Mouse (Mus musculus) intestine, postnatal 0 days (tissue): ENCODE data around the gene Foxn2. TPM values are rescaled to one million over a fixed set of nuclear protein-coding genes. Genes with fewer than 3 reads are reported as not detected.

Experiments
- ATAC-seq: fragments of 200-750 bp; cut with Nextera tagmentation; 2 replicates; pipeline ENCODE4 v1.8.0; 2017; ENCODE audit warnings: mild to moderate bottlenecking, moderate TSS enrichment, moderate library complexity
- H3K27ac ChIP-seq: fragments of 300-500 bp; sonication (generic); 2 replicates; pipeline ENCODE4 v1.5.1; 2014; ENCODE audit warnings: mild to moderate bottlenecking, low read depth, low read length, moderate library complexity
- H3K27me3 ChIP-seq: fragments of 300-500 bp; sonication (generic); replicated peaks from 2 replicates; pipeline ENCODE4 v1.6.1; 2014; ENCODE audit warnings: low read length, mixed read lengths; ENCODE audit not compliant: control insufficient read depth, insufficient read depth
- H3K36me3 ChIP-seq: fragments of 300-500 bp; sonication (generic); 2 replicates; pipeline ENCODE4 v1.6.1; 2014; ENCODE audit warnings: mild to moderate bottlenecking, moderate library complexity; ENCODE audit not compliant: control insufficient read depth, insufficient read depth
- H3K4me1 ChIP-seq: fragments of 300-500 bp; sonication (generic); replicated peaks from 2 replicates; pipeline ENCODE4 v1.6.1; 2014; ENCODE audit warnings: antibody characterized with exemption, low read length, mixed read lengths; ENCODE audit not compliant: control insufficient read depth, insufficient read depth
- H3K4me2 ChIP-seq: fragments of 300-500 bp; sonication (generic); replicated peaks from 2 replicates; pipeline ENCODE4 v1.6.1; 2014; ENCODE audit warnings: low read depth, mild to moderate bottlenecking, moderate library complexity
- H3K4me3 ChIP-seq: fragments of 300-500 bp; sonication (generic); 2 replicates; pipeline ENCODE4 v1.5.1; 2014; ENCODE audit warnings: low read depth, low read length
- H3K9ac ChIP-seq: fragments of 300-500 bp; sonication (generic); 2 replicates; pipeline ENCODE4 v1.6.1; 2014; ENCODE audit warnings: mild to moderate bottlenecking, low read depth, low read length
- H3K9me3 ChIP-seq: fragments of 300-500 bp; sonication (generic); 2 replicates; pipeline ENCODE4 v1.6.1; 2016; ENCODE audit warnings: mixed run types; ENCODE audit not compliant: control insufficient read depth
- CTCF ChIP-seq: sonication (generic); IDR thresholded peaks from 2 replicates; pipeline ENCODE4 v1.5.1; 2016; ENCODE audit warnings: low read depth, mild to moderate bottlenecking, control low read depth, antibody characterized with exemption, moderate library complexity
- WGBS: fragments of 180-500 bp; shearing (Covaris S2); extraction: QIAGEN DNeasy Blood & Tissue Kit; methylation state at CpG from one replicate; pipeline ENCODE4 v1.1.7; 2014; 5-methylcytosine and 5-hydroxymethylcytosine counted together
- polyA plus RNA-seq: library from polyadenylated mRNA; unstranded; fragments of >200 nt; fragmentation: Nextera tagmentation; extraction: Ambion mirVana; gene quantifications from 2 replicates; pipeline ENCODE4 v1.2.1, GENCODE M21; 2015

Gene Foxn2
- polyA plus RNA-seq, 1 experiment from 2014 or later: 11.4 TPM

GRCm38 (mm10) chr17:88437391-88437790 is 3.1 kb upstream of the Foxn2 start:
- Histone ChIP-seq H3K4me3 (no peak overlapping the region), H3K27ac (peak overlapping the region; percentile 69; the same call in 1 of the 2 replicates), H3K4me1 (no peaks in the 10 kb centered on the region), H3K27me3 (no peaks in the 10 kb centered on the region), H3K36me3 (no peaks in the 10 kb centered on the region), H3K9me3 (no peaks in the 10 kb centered on the region), H3K4me2 (no peak overlapping the region), H3K9ac (no peak overlapping the region)
- WGBS: 66% methylated on average over 1 of the region's 1 CpGs
- no peak for TF ChIP-seq CTCF
- ATAC-seq: no peak

DNA sequence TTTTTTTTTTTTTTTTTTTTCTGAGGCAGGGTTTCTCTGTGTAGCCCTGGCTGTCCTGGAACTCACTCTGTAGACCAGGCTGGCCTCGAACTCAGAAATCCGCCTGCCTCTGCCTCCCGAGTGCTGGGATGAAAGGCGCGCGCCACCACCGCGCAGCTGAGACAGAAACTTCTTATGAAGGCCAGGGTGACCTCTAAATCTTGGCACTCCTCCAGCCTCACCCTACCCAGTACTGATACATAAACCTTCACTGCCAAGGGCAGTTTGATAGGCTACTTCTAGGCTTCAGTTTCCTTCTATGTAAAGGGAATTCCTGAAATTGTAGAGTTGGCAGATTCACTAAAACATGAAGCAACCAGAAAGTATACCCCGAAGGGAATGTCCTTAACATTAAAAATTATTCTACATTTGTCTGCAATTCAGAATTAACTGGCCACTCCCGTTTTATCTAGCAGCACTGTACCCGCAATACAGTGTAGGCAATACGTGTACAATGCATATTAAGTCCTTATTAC is 918 bp upstream of the Foxn2 start:
- H3K27ac ChIP-seq: peak overlapping the region; percentile 95
- peak overlapping the region; percentile 96 for H3K4me3 ChIP-seq
- H3K9me3 ChIP-seq: no peaks in the 10 kb centered on the region
- no peaks in the 10 kb centered on the region for H3K36me3 ChIP-seq
- H3K4me1 ChIP-seq: no peaks in the 10 kb centered on the region
- no peak for TF ChIP-seq CTCF
- H3K27me3 ChIP-seq: no peaks in the 10 kb centered on the region
- no peak for ATAC-seq
- H3K4me2 ChIP-seq: peak overlapping the region; percentile 82
- WGBS: 50% methylated on average over 12 of the region's 12 CpGs
- no peak overlapping the region for H3K9ac ChIP-seq

GRCm38 (mm10) chr17:88441001-88441431 is 505 bp downstream of the Foxn2 start:
- TF ChIP-seq CTCF: no peak
- WGBS: under 1% methylated on average over 47 of the region's 55 CpGs
- Histone ChIP-seq H3K9ac (peak overlapping the region; percentile 92), H3K36me3 (no peaks in the 10 kb centered on the region), H3K4me2 (peak overlapping the region; percentile 82), H3K4me1 (no peaks in the 10 kb centered on the region), H3K4me3 (peak overlapping the region; percentile 96), H3K27ac (peak overlapping the region; percentile 95), H3K9me3 (no peaks in the 10 kb centered on the region), H3K27me3 (no peaks in the 10 kb centered on the region)
- ATAC-seq: peak; percentile 17

DNA sequence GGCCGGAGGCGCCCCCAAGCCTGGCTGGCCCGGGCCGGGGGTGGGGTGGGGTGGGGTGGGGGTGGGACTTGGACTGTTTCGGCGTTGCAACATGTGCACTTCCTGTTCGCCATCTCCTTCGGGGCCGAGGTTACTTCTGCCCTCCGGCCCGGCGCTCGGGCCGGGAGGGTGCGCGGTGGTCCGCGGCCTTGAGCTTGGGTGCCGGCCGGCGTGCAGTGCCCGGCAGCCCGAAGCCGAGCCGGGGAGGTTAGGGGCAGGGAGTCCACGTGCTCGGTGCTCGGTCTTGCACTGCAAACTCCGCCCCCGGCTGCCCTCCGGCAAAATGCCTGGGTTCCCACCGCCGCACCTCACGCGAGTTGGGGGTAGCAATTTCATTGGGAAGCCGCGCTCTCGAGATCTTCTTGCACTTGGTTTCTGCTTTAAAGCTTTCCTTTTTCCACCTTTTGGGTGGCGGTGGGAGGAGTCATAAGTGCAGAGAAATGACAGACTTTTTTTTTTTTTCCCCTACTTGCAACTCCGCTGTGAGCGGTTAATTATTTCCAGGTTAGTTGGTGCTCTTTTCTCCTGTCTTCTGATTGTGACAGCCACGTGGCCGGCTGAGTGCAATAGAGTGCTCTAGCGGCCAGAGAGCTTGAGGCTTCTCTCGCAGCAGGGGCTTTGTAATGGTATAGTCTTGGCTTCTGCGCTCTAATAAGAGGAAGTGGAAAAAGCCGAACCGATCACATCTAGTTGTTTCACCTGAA is 1.1 kb downstream of the Foxn2 start:
- Histone ChIP-seq H3K27ac (peak overlapping the region; percentile 95), H3K27me3 (no peaks in the 10 kb centered on the region), H3K4me2 (peak overlapping the region; percentile 82), H3K4me1 (no peaks in the 10 kb centered on the region), H3K36me3 (no peaks in the 10 kb centered on the region), H3K9me3 (no peaks in the 10 kb centered on the region), H3K9ac (peak overlapping the region; percentile 92), H3K4me3 (peak overlapping the region; percentile 96)
- TF ChIP-seq CTCF: peak; percentile 26; the same call in 1 of the 2 replicates
- WGBS: under 1% methylated on average over 46 of the region's 48 CpGs
- ATAC-seq: peak; percentile 52

GRCm38 (mm10) chr17:88442661-88443060 is 2.1 kb downstream of the Foxn2 start:
- Histone ChIP-seq H3K27ac (no peak overlapping the region), H3K4me1 (no peaks in the 10 kb centered on the region), H3K36me3 (no peaks in the 10 kb centered on the region), H3K27me3 (no peaks in the 10 kb centered on the region), H3K9ac (peak overlapping the region; percentile 8; the same call in 1 of the 2 replicates), H3K4me2 (peak overlapping the region; percentile 40), H3K4me3 (peak overlapping the region; percentile 1; the same call in 1 of the 2 replicates), H3K9me3 (no peaks in the 10 kb centered on the region)
- ATAC-seq: no peak
- no peak for TF ChIP-seq CTCF
- WGBS: 43% methylated on average over 6 of the region's 6 CpGs

DNA sequence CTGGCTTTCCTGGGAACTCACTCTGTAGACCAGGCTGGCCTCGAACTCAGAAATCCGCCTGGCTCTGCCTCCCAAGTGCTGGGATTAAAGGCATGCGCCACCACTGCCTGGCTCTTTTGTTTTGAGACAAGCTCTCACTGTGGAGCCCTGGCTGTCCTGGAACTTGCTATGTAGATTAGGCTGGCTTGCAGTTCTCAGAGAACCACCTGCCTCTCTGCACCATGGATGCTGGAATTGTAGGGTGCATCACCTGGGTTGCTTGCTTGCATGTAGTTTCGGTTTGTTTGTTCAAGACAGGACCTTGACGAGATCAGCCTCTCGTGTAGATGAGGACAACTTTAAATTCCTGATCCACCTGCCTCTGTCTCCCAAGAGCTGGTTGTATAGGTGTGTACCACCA is 2.7 kb downstream of the Foxn2 start:
- no peaks in the 10 kb centered on the region for H3K27me3 ChIP-seq
- no peak for ATAC-seq
- H3K4me1 ChIP-seq: no peaks in the 10 kb centered on the region
- no peaks in the 10 kb centered on the region for H3K36me3 ChIP-seq
- no peaks in the 10 kb centered on the region for H3K9me3 ChIP-seq
- no peak overlapping the region for H3K27ac ChIP-seq
- no peak for TF ChIP-seq CTCF
- peak overlapping the region; percentile 40 for H3K4me2 ChIP-seq
- WGBS: 69% methylated on average over 6 of the region's 6 CpGs
- H3K4me3 ChIP-seq: 0 out of 2 replicates have a peak overlapping the region, but pooled peaks have one; percentile 1
- H3K9ac ChIP-seq: no peak overlapping the region
